Comparison of ENCODE assay signal across 17 mouse cellular contexts in genomic region chr3:57532991-57533725, GRCm38 (mm10). TPM values are rescaled to one million over a fixed set of nuclear protein-coding genes. Genes with fewer than 3 reads are reported as not detected.
DNase-seq lines count a peak whose midpoint lies in the region; ATAC-seq and TF ChIP-seq lines count a peak whose summit lies in the region.
"Had no signal": no experiment of that assay in that cellular context is flagged by ENCODE, and none has a peak within 500 bp of the region (broad histone marks: within the 10 kb centered on the region; RNA-seq: fewer than 3 reads in every experiment).

No protein-coding gene starts in this region.

- TF ChIP-seq CTCF in heart, adult 2 months (IDR thresholded peaks at IDR 0.05), result no peak
- TF ChIP-seq CTCF in CH12.LX (conservative IDR thresholded peaks at IDR 0.05 in 1 of 2, IDR thresholded peaks at IDR 0.05 in 1 of 2; ENCODE audit: low read depth in 2 of 2, low read length in 2 of 2), result no peak

- no peak overlapping the region for H3K9ac ChIP-seq in heart, adult 2 months (ENCODE audit: low read depth, low read length)
- H3K9ac ChIP-seq in CH12.LX (ENCODE audit: insufficient read depth, low read depth), result peak overlapping the region; percentile 87
- H3K9ac ChIP-seq in heart, embryonic 12.5 days, result no peak overlapping the region
- H3K9ac ChIP-seq: limb, embryonic 12.5 days; liver, embryonic 15.5 days; neural tube, embryonic 12.5 days had no signal

- TF ChIP-seq POLR2A in heart, adult 2 months (IDR thresholded peaks at IDR 0.05; ENCODE audit: insufficient read depth, low read depth, low read length), result no peak
- TF ChIP-seq POLR2A in CH12.LX (IDR thresholded peaks at IDR 0.05; ENCODE audit: low read depth, low read length), result no peak

- peak overlapping the region; percentile 80; the same call in 1 of the 2 replicates for H3K4me2 ChIP-seq in CH12.LX (ENCODE audit: insufficient read depth, low read depth, poor library complexity, severe bottlenecking)
- no peak overlapping the region for H3K4me2 ChIP-seq in heart, embryonic 12.5 days
- H3K4me2 ChIP-seq: limb, embryonic 12.5 days; liver, embryonic 15.5 days; neural tube, embryonic 12.5 days had no signal

- H3K27me3 ChIP-seq in heart, adult 2 months (ENCODE audit: control insufficient read depth, insufficient read depth, low read length), result no peaks in the 10 kb centered on the region
- no peaks in the 10 kb centered on the region for H3K27me3 ChIP-seq in heart, embryonic 10.5 days (ENCODE audit: insufficient read depth, poor library complexity, severe bottlenecking)
- no peaks in the 10 kb centered on the region for H3K27me3 ChIP-seq in CH12.LX (replicated peaks)
- no peaks in the 10 kb centered on the region for H3K27me3 ChIP-seq in heart, embryonic 12.5 days (replicated peaks)
- H3K27me3 ChIP-seq: limb, embryonic 12.5 days; liver, embryonic 15.5 days; megakaryocyte, embryonic 14.5 days; neural tube, embryonic 12.5 days had no signal

- dilution Hi-C loops in CH12.LX (cut with MboI; ENCODE audit: extremely low pct_ligation_motif_present, extremely low pct_unique_long_range_greater_than_20kb, low sequenced_read_pairs), result no loop called here

- WGBS in heart, adult 2 months, result 45% methylated on average over 9 of the region's 9 CpGs
- 65% methylated on average over 9 of the region's 9 CpGs for WGBS in heart, embryonic 10.5 days
- 65% methylated on average over 9 of the region's 9 CpGs for WGBS in heart, embryonic 12.5 days

- no peak for ATAC-seq in heart, embryonic 12.5 days (ENCODE audit: insufficient number of reproducible peaks, low FRiP score)
- ATAC-seq: midbrain, embryonic 16.5 days had no signal

- no peak for TF ChIP-seq RAD21 in CH12.LX (IDR thresholded peaks at IDR 0.05; ENCODE audit: low read depth, low read length)

- peaks cover 20% of the 10 kb centered on the region for H3K4me1 ChIP-seq in heart, adult 2 months (ENCODE audit: control insufficient read depth, insufficient read depth, low read length)
- peaks cover 30% of the 10 kb centered on the region for H3K4me1 ChIP-seq in heart, embryonic 10.5 days
- H3K4me1 ChIP-seq in CH12.LX (ENCODE audit: control insufficient read depth in 1 of 2, insufficient read depth in 2 of 2), result peaks cover 20 to 88% of the 10 kb centered on the region in 2 experiments
- peaks cover 55% of the 10 kb centered on the region for H3K4me1 ChIP-seq in heart, embryonic 12.5 days (replicated peaks)
- H3K4me1 ChIP-seq: liver, embryonic 15.5 days; megakaryocyte, embryonic 14.5 days; neural tube, embryonic 12.5 days had no signal

- H3K27ac ChIP-seq in heart, adult 2 months, result peak overlapping the region; percentile 44; the same call in 1 of the 2 replicates
- no peak overlapping the region for H3K27ac ChIP-seq in heart, embryonic 10.5 days
- H3K27ac ChIP-seq in CH12.LX (ENCODE audit: insufficient read depth, low read depth), result peak overlapping the region; percentile 87; the same call in 1 of the 2 replicates
- H3K27ac ChIP-seq in heart, embryonic 12.5 days (ENCODE audit: poor library complexity, severe bottlenecking), result peak overlapping the region; percentile 30; the same call in 1 of the 2 replicates
- H3K27ac ChIP-seq: hindbrain, embryonic 10.5 days; liver, embryonic 15.5 days; neural tube, embryonic 12.5 days had no signal

- no peaks in the 10 kb centered on the region for H3K9me3 ChIP-seq in heart, embryonic 10.5 days
- no peaks in the 10 kb centered on the region for H3K9me3 ChIP-seq in CH12.LX (replicated peaks; ENCODE audit: low read length)
- H3K9me3 ChIP-seq in heart, embryonic 12.5 days (replicated peaks), result no peaks in the 10 kb centered on the region
- H3K9me3 ChIP-seq: hindbrain, embryonic 10.5 days; limb, embryonic 12.5 days; liver, embryonic 15.5 days; neural tube, embryonic 12.5 days had no signal

- H3K4me3 ChIP-seq in heart, adult 2 months, result no peak overlapping the region
- no peak overlapping the region for H3K4me3 ChIP-seq in heart, embryonic 10.5 days
- H3K4me3 ChIP-seq in CH12.LX (replicated peaks in 1 of 3; ENCODE audit: low read depth in 2 of 3, low read length in 2 of 3, poor library complexity in 1 of 3), result no peak overlapping the region
- no peak overlapping the region for H3K4me3 ChIP-seq in heart, embryonic 12.5 days
- H3K4me3 ChIP-seq: hindbrain, embryonic 10.5 days; limb, embryonic 12.5 days; liver, embryonic 15.5 days; megakaryocyte, embryonic 14.5 days; neural tube, embryonic 12.5 days had no signal

- in situ Hi-C loops in CH12.LX (cut with MboI; ENCODE audit: low pct_ligation_motif_present, low pct_unique_long_range_greater_than_20kb, low sequenced_read_pairs), result no loop called here

- peaks cover 12% of the 10 kb centered on the region for H3K79me2 ChIP-seq in heart, adult 2 months (replicated peaks; ENCODE audit: control insufficient read depth, insufficient read depth, low read length)
- H3K79me2 ChIP-seq in CH12.LX (replicated peaks; ENCODE audit: control insufficient read depth, extremely low read depth, insufficient read depth, poor library complexity, severe bottlenecking), result peaks cover 4% of the 10 kb centered on the region

- H3K36me3 ChIP-seq in heart, adult 2 months (ENCODE audit: control insufficient read depth, insufficient read depth, low read length), result peaks cover 39% of the 10 kb centered on the region
- no peaks in the 10 kb centered on the region for H3K36me3 ChIP-seq in heart, embryonic 10.5 days
- H3K36me3 ChIP-seq in CH12.LX (replicated peaks in 1 of 2; ENCODE audit: control insufficient read depth in 1 of 2, insufficient read depth in 1 of 2, low read length in 1 of 2), result peaks cover under 1 to 11% of the 10 kb centered on the region in 2 experiments
- H3K36me3 ChIP-seq in heart, embryonic 12.5 days, result peaks cover 8% of the 10 kb centered on the region; the same call in 1 of the 2 replicates
- H3K36me3 ChIP-seq: limb, embryonic 12.5 days; liver, embryonic 15.5 days; neural tube, embryonic 12.5 days had no signal

- peak; percentile 54 to 71 for DNase-seq in heart, adult 2 months
- no peak for DNase-seq in heart, embryonic 10.5 days (ENCODE audit: low spot score)
- DNase-seq in CH12.LX (ENCODE audit: extremely low read depth), result peak; percentile 24
- DNase-seq in heart, postnatal 4 days, result peak; percentile 44
- DNase-seq in adrenal gland, adult 2 months, result no peak
- no peak for DNase-seq in spleen, postnatal 10 days (ENCODE audit: low spot score in 2 of 2)
- DNase-seq in spleen, adult 12 weeks (ENCODE audit: low spot score), result no peak
- DNase-seq: cerebellum, adult 18-20 months; right cerebral cortex, adult 18-20 months; spleen, adult 18-20 months had no signal

- no peak for TF ChIP-seq EP300 in heart, adult 2 months (IDR thresholded peaks at IDR 0.05; ENCODE audit: insufficient read depth, low read depth, low read length)
- peak; percentile 64; the same call in 1 of the 2 replicates for TF ChIP-seq EP300 in CH12.LX (IDR thresholded peaks at IDR 0.05; ENCODE audit: low read length)

- intact Hi-C loops in heart, adult 2 months (cut with DNase I), result no loop called here

TF ChIP-seq in CH12.LX, 34 proteins besides CTCF, POLR2A, EP300 and RAD21:
- TF ChIP-seq JUND (conservative IDR thresholded peaks at IDR 0.05; ENCODE audit: low read depth, low read length) (no peak), E2F4 (IDR thresholded peaks at IDR 0.05; ENCODE audit: insufficient replicate concordance, low read depth, low read length) (no peak), IRF4 (IDR thresholded peaks at IDR 0.05; ENCODE audit: low read depth, low read length) (peak; percentile 48; the same call in 1 of the 2 replicates), RCOR1 (conservative IDR thresholded peaks at IDR 0.05; ENCODE audit: low read depth, low read length) (no peak; the same call in 1 of the 2 replicates), BHLHE40 (IDR thresholded peaks at IDR 0.05; ENCODE audit: low read depth, low read length) (no peak), NRF1 (IDR thresholded peaks at IDR 0.05; ENCODE audit: low read depth, low read length) (no peak), POLR2AphosphoS2 (IDR thresholded peaks at IDR 0.05; ENCODE audit: low read depth, low read length) (no peak), TCF12 (IDR thresholded peaks at IDR 0.05; ENCODE audit: low read depth, low read length) (no peak), ZNF384 (IDR thresholded peaks at IDR 0.05; ENCODE audit: low read depth, low read length) (peak; percentile 79), PAX5 (IDR thresholded peaks at IDR 0.05; ENCODE audit: low read length) (no peak), ZC3H11A (IDR thresholded peaks at IDR 0.05; ENCODE audit: low read depth, low read length) (no peak), ZMIZ1 (IDR thresholded peaks at IDR 0.05; ENCODE audit: low read depth, low read length) (no peak), MAZ (IDR thresholded peaks at IDR 0.05; ENCODE audit: low read depth, low read length) (no peak), CHD1 (IDR thresholded peaks at IDR 0.05; ENCODE audit: low read depth, low read length) (no peak), ELF1 (IDR thresholded peaks at IDR 0.05; ENCODE audit: low read depth, low read length) (no peak), MAFK (IDR thresholded peaks at IDR 0.05; ENCODE audit: insufficient replicate concordance, low read length) (no peak)

RNA-seq across cellular contexts. Expression of gene Wwtr1, which starts 42.6 kb away (rescaled TPM):
- 10 to 100 TPM; 46.5 to 49.1 TPM for total RNA-seq in heart, adult 2 months (2021)
- polyA plus RNA-seq in heart, adult 2 months (2012; rRNA removed), result 28.2 and 40.6 TPM in 2 replicates
- 11.5 and 11.9 TPM in 2 replicates for polyA plus RNA-seq in heart, embryonic 10.5 days (2016; fragmentation: Nextera tagmentation; extraction: Ambion mirVana)
- total RNA-seq in CH12.LX (2012; rRNA removed) (8.3 and 12.8 TPM in 2 replicates), CH12.LX (2014; rRNA removed) (14.8 and 16.2 TPM in 2 replicates)
- 13.3 and 13.5 TPM in 2 replicates for polyA plus RNA-seq in CH12.LX (2012; ENCODE audit: insufficient read length, low read depth)
- polyA plus RNA-seq in heart, embryonic 12.5 days (2016; fragmentation: Nextera tagmentation; extraction: Ambion mirVana), result 15.3 and 17.6 TPM in 2 replicates
- total RNA-seq in heart, postnatal 4 days (2021), result 10 to 100 TPM; 78.5 to 83.2 TPM
- total RNA-seq in adrenal gland, adult 2 months (2021), result 10 to 100 TPM; 34.9 to 38.5 TPM
- polyA plus RNA-seq in adrenal gland, adult 2 months (2012; rRNA removed), result 26.6 and 32.0 TPM in 2 replicates

Comparison
In these comparisons a context has a peak if more than half of its experiments do, and no peak if none do; other contexts are left out.
1. DNase-seq: peak in heart, adult 2 months (2 of 2), CH12.LX (single experiment) and heart, postnatal 4 days (single experiment); none in heart, embryonic 10.5 days (single experiment), adrenal gland, adult 2 months (single experiment), spleen, postnatal 10 days (0 of 2) and spleen, adult 12 weeks (single experiment).